Mouse (Mus musculus) intestine, postnatal 0 days (tissue): ENCODE measurements around the gene Mre11a. TPM values are rescaled to one million over a fixed set of nuclear protein-coding genes. Genes with fewer than 3 reads are reported as not detected.

Experiments used
- ATAC-seq: fragments of 200-750 bp; cut with Nextera tagmentation; 2 replicates; pipeline ENCODE4 v1.8.0; 2017; ENCODE audit warnings: mild to moderate bottlenecking, moderate TSS enrichment, moderate library complexity
- H3K27ac ChIP-seq: fragments of 300-500 bp; sonication (generic); 2 replicates; pipeline ENCODE4 v1.5.1; 2014; ENCODE audit warnings: mild to moderate bottlenecking, low read depth, low read length, moderate library complexity
- H3K27me3 ChIP-seq: fragments of 300-500 bp; sonication (generic); replicated peaks from 2 replicates; pipeline ENCODE4 v1.6.1; 2014; ENCODE audit warnings: low read length, mixed read lengths; ENCODE audit not compliant: control insufficient read depth, insufficient read depth
- H3K36me3 ChIP-seq: fragments of 300-500 bp; sonication (generic); 2 replicates; pipeline ENCODE4 v1.6.1; 2014; ENCODE audit warnings: mild to moderate bottlenecking, moderate library complexity; ENCODE audit not compliant: control insufficient read depth, insufficient read depth
- H3K4me1 ChIP-seq: fragments of 300-500 bp; sonication (generic); replicated peaks from 2 replicates; pipeline ENCODE4 v1.6.1; 2014; ENCODE audit warnings: antibody characterized with exemption, low read length, mixed read lengths; ENCODE audit not compliant: control insufficient read depth, insufficient read depth
- H3K4me2 ChIP-seq: fragments of 300-500 bp; sonication (generic); replicated peaks from 2 replicates; pipeline ENCODE4 v1.6.1; 2014; ENCODE audit warnings: low read depth, mild to moderate bottlenecking, moderate library complexity
- H3K4me3 ChIP-seq: fragments of 300-500 bp; sonication (generic); 2 replicates; pipeline ENCODE4 v1.5.1; 2014; ENCODE audit warnings: low read depth, low read length
- H3K9ac ChIP-seq: fragments of 300-500 bp; sonication (generic); 2 replicates; pipeline ENCODE4 v1.6.1; 2014; ENCODE audit warnings: mild to moderate bottlenecking, low read depth, low read length
- H3K9me3 ChIP-seq: fragments of 300-500 bp; sonication (generic); 2 replicates; pipeline ENCODE4 v1.6.1; 2016; ENCODE audit warnings: mixed run types; ENCODE audit not compliant: control insufficient read depth
- CTCF ChIP-seq: sonication (generic); IDR thresholded peaks from 2 replicates; pipeline ENCODE4 v1.5.1; 2016; ENCODE audit warnings: low read depth, mild to moderate bottlenecking, control low read depth, antibody characterized with exemption, moderate library complexity
- WGBS: fragments of 180-500 bp; shearing (Covaris S2); extraction: QIAGEN DNeasy Blood & Tissue Kit; methylation state at CpG from one replicate; pipeline ENCODE4 v1.1.7; 2014; 5-methylcytosine and 5-hydroxymethylcytosine counted together
- polyA plus RNA-seq: library from polyadenylated mRNA; unstranded; fragments of >200 nt; fragmentation: Nextera tagmentation; extraction: Ambion mirVana; gene quantifications from 2 replicates; pipeline ENCODE4 v1.2.1, GENCODE M21; 2015

Mre11a gene
- polyA plus RNA-seq, 1 experiment from 2014 or later = 5.8 TPM

DNA sequence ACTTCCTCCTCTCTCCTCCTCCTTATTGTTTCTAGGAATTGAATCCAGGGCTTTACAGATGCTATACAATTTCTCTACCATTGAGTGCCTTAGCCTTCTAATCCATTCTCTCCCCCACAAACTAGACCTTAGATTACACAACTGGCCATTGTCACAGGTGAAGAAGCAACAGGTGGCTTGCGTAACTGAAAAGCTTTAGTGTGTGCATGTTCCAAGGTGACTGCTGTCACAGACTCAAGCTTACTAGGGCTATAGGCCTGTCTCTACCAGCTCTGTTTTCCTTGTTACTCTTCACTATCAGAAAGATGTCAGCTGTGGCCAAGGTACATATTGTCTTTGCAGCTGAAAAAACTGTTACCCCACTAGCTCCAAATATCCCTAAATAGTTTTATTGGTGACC is 22.3 kb downstream of the Mre11a start:
- ATAC-seq = no peak
- Histone ChIP-seq H3K27ac (no peak overlapping the region), H3K4me2 (no peak overlapping the region), H3K9ac (no peak overlapping the region), H3K27me3 (no peaks in the 10 kb centered on the region), H3K4me1 (no peaks in the 10 kb centered on the region), H3K9me3 (no peaks in the 10 kb centered on the region), H3K36me3 (peaks cover 61% of the 10 kb centered on the region), H3K4me3 (no peak overlapping the region)
- WGBS = 95% methylated on average over 1 of the region's 1 CpGs
- TF ChIP-seq CTCF = no peak

- no peak overlapping the region for H3K9ac ChIP-seq
- 95% methylated on average over 5 of the region's 5 CpGs for WGBS
- H3K9me3 ChIP-seq = no peaks in the 10 kb centered on the region
- H3K27ac ChIP-seq = no peak overlapping the region
- H3K36me3 ChIP-seq = peaks cover 47% of the 10 kb centered on the region
- no peaks in the 10 kb centered on the region for H3K27me3 ChIP-seq
- no peak overlapping the region for H3K4me2 ChIP-seq
- no peak for ATAC-seq
- no peak overlapping the region for H3K4me3 ChIP-seq
- H3K4me1 ChIP-seq = no peaks in the 10 kb centered on the region
- TF ChIP-seq CTCF = no peak
Measured at GRCm38 (mm10) chr9:14810111-14810510, 25.7 kb downstream of the Mre11a start.

GRCm38 (mm10) chr9:14821396-14821795 is 36.9 kb downstream of the Mre11a start:
- Histone ChIP-seq H3K27me3 (no peaks in the 10 kb centered on the region), H3K27ac (no peak overlapping the region), H3K4me2 (no peak overlapping the region), H3K36me3 (peaks cover 47% of the 10 kb centered on the region), H3K4me1 (no peaks in the 10 kb centered on the region), H3K9ac (no peak overlapping the region), H3K4me3 (no peak overlapping the region), H3K9me3 (no peaks in the 10 kb centered on the region)
- ATAC-seq = no peak
- TF ChIP-seq CTCF = no peak

DNA sequence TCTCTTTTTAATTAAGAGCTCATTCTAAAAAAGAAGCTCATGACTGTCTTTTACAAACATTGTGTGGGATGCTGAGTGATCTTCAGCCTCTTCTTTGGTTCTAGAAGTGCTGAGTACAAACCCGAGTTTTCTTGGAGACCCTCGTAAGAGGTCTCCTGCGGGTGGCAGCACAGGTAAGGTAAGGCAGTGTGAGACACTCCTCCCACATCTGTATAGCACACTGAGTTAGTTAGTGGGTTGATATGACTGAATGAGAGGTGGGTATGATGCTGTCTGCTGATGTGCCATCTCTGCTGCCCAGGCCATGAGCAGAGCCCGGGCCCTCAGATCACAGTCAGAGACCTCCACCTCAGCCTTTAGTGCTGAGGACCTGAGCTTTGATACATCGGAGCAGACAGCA is 40.4 kb downstream of the Mre11a start:
- no peak for ATAC-seq
- TF ChIP-seq CTCF = peak; percentile 23; the same call in 1 of the 2 replicates
- Histone ChIP-seq H3K4me3 (no peak overlapping the region), H3K27ac (no peak overlapping the region), H3K9ac (no peak overlapping the region), H3K36me3 (peaks cover 30% of the 10 kb centered on the region), H3K9me3 (no peaks in the 10 kb centered on the region), H3K4me1 (no peaks in the 10 kb centered on the region), H3K4me2 (no peak overlapping the region), H3K27me3 (no peaks in the 10 kb centered on the region)
- WGBS = 90% methylated on average over 5 of the region's 5 CpGs

DNA sequence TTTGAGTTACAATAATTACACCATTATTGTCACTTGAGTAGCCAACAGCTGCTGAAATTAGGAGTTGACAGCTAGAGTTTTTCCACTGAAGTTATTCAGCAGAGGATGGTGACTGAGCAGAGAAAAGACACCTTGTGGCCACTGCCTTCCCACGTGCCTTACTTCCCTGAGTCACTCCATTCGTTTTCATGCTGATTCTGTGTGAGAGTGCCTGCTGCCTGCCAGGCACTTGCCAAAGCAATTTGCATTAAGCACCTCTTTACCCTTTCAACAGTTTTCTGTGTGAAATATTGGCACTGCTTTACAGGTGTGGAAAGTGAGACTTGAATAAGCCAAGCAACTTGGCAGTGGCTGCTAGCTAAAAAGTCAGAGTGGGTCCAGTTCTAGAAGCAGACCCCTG is 43.4 kb downstream of the Mre11a start:
- Histone ChIP-seq H3K36me3 (peaks cover 37% of the 10 kb centered on the region), H3K9me3 (no peaks in the 10 kb centered on the region), H3K4me3 (no peak overlapping the region), H3K27me3 (no peaks in the 10 kb centered on the region), H3K4me2 (no peak overlapping the region), H3K27ac (no peak overlapping the region), H3K4me1 (no peaks in the 10 kb centered on the region), H3K9ac (no peak overlapping the region)
- ATAC-seq = no peak
- no peak for TF ChIP-seq CTCF
- WGBS = 64% methylated on average over 2 of the region's 2 CpGs

DNA sequence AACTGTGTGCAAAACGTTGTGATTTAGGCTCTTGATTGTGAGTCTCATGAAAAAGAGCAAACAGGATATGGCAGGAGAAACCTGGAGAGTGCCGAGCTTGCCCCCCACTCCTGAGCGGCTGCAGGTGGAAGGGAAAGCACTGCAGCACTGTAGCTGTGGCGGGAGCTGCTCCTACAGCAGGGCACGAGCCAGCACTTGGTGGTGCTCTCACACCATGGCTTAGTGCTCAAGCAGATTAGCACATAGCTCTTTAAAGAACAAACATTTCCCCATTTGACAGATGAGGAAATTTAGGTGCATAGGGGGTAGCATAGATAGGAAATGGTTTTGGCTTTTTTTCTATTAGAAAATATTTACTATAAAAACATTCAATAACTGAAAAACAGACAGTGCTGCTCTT is 47.6 kb downstream of the Mre11a start:
- Histone ChIP-seq H3K9ac (no peak overlapping the region), H3K9me3 (no peaks in the 10 kb centered on the region), H3K27ac (no peak overlapping the region), H3K4me2 (no peak overlapping the region), H3K4me1 (no peaks in the 10 kb centered on the region), H3K4me3 (no peak overlapping the region), H3K27me3 (no peaks in the 10 kb centered on the region), H3K36me3 (peaks cover 34% of the 10 kb centered on the region)
- 84% methylated on average over 5 of the region's 5 CpGs for WGBS
- no peak for ATAC-seq
- peak; percentile 28 for TF ChIP-seq CTCF
